Mouse (Mus musculus) midbrain, embryonic 16.5 days (tissue): ENCODE measurements around the gene Msln. TPM values are rescaled to one million over a fixed set of nuclear protein-coding genes. Genes with fewer than 3 reads are reported as not detected.

Source experiments
- ATAC-seq: fragments of 200-750 bp; cut with Nextera tagmentation; 2 replicates; pipeline ENCODE4 v1.8.0; 2017; ENCODE audit warnings: moderate TSS enrichment
- H3K27ac ChIP-seq: fragments of 300-500 bp; sonication (generic); 2 replicates; pipeline ENCODE4 v1.5.1; 2014; ENCODE audit warnings: mild to moderate bottlenecking, low read length, mixed read lengths
- H3K27me3 ChIP-seq: fragments of 300-500 bp; sonication (generic); 2 replicates; pipeline ENCODE4 v1.6.1; 2014; ENCODE audit warnings: low read depth, low read length, mixed read lengths; ENCODE audit not compliant: control insufficient read depth, insufficient read depth
- H3K36me3 ChIP-seq: fragments of 300-500 bp; sonication (generic); 2 replicates; pipeline ENCODE4 v1.6.1; 2014; ENCODE audit warnings: mild to moderate bottlenecking, low read length, moderate library complexity, mixed read lengths; ENCODE audit not compliant: control insufficient read depth, insufficient read depth
- H3K4me1 ChIP-seq: fragments of 300-500 bp; sonication (generic); 2 replicates; pipeline ENCODE4 v1.6.1; 2014; ENCODE audit warnings: mild to moderate bottlenecking, low read length, mixed read lengths; ENCODE audit not compliant: control insufficient read depth, insufficient read depth
- H3K4me2 ChIP-seq: fragments of 300-500 bp; sonication (generic); 2 replicates; pipeline ENCODE4 v1.6.1; 2014; ENCODE audit warnings: mild to moderate bottlenecking, low read length, mixed read lengths
- H3K4me3 ChIP-seq: fragments of 300-500 bp; sonication (generic); 2 replicates; pipeline ENCODE4 v1.5.1; 2014; ENCODE audit warnings: low read depth, mild to moderate bottlenecking, low read length, moderate library complexity, mixed read lengths
- H3K9ac ChIP-seq: fragments of 300-500 bp; sonication (generic); 2 replicates; pipeline ENCODE4 v1.6.1; 2014; ENCODE audit warnings: low read depth, low read length, mixed read lengths
- H3K9me3 ChIP-seq: fragments of 300-500 bp; sonication (generic); replicated peaks from 2 replicates; pipeline ENCODE4 v1.6.1; 2014; ENCODE audit warnings: mild to moderate bottlenecking, low read length, mixed read lengths; ENCODE audit not compliant: control insufficient read depth, poor library complexity, severe bottlenecking
- WGBS: fragments of 180-500 bp; shearing (Covaris S2); extraction: QIAGEN DNeasy Blood & Tissue Kit; methylation state at CpG from one replicate; pipeline ENCODE4 v1.1.7; 2014; 5-methylcytosine and 5-hydroxymethylcytosine counted together
- microRNA-seq: library from miRNA; unstranded; fragments of <30 nt; microRNA quantifications from one replicate; pipeline ENCODE4, GENCODE M21; 2017
- polyA plus RNA-seq: library from polyadenylated mRNA; unstranded; fragments of >200 nt; fragmentation: Nextera tagmentation; extraction: Ambion mirVana; gene quantifications from 2 replicates; pipeline ENCODE4 v1.2.1, GENCODE M21; 2015

Gene Msln
- polyA plus RNA-seq, 1 experiment from 2014 or later, result 0.85 TPM

GRCm38 (mm10) chr17:25700863-25701496, 53.2 kb downstream of the Msln start:
- ATAC-seq, result no peak
- no peak overlapping the region for H3K4me2 ChIP-seq
- H3K27me3 ChIP-seq, result 0 out of 2 replicates have a peak, but pooled peaks cover 2% of the 10 kb centered on the region
- no peaks in the 10 kb centered on the region for H3K36me3 ChIP-seq
- WGBS, result 60% methylated on average over 9 of the region's 9 CpGs
- no peak overlapping the region for H3K9ac ChIP-seq
- no peak overlapping the region for H3K4me3 ChIP-seq
- H3K4me1 ChIP-seq, result no peaks in the 10 kb centered on the region
- no peak overlapping the region for H3K27ac ChIP-seq
- H3K9me3 ChIP-seq, result no peaks in the 10 kb centered on the region

Small RNAs within 50 kb of the gene (microRNA-seq; reads per million reads assigned to microRNA genes)
- not detected for gene Gm25083
- not detected for gene Mir6966

Other genes starting within 250 kb of the Msln start
- gene Sox8, start 183.7 kb downstream of the Msln start, polyA plus RNA-seq, result 10.1 and 16.2 TPM in 2 replicates
- gene Lmf1, start 175.3 kb downstream of the Msln start, polyA plus RNA-seq, result 20.4 and 20.6 TPM in 2 replicates
- 3.2 and 7.3 TPM in 2 replicates for gene Gng13, start 37.2 kb downstream of the Msln start, polyA plus RNA-seq
- gene Chtf18, start 27.0 kb downstream of the Msln start, polyA plus RNA-seq, result 4.7 and 5.4 TPM in 2 replicates
- 26.6 and 26.8 TPM in 2 replicates for gene Rpusd1, start 26.7 kb downstream of the Msln start, polyA plus RNA-seq
- not detected in 2 replicates for gene Mslnl, start 18.3 kb downstream of the Msln start, polyA plus RNA-seq
- gene Narfl, start 19.4 kb upstream of the Msln start, polyA plus RNA-seq, result 29.0 and 30.2 TPM in 2 replicates
- gene Haghl, start 31.3 kb upstream of the Msln start, polyA plus RNA-seq, result 147 and 165 TPM in 2 replicates
- 0.34 and 0.39 TPM in 2 replicates for gene Ccdc78, start 32.2 kb upstream of the Msln start, polyA plus RNA-seq
- gene Fam173a, start 38.5 kb upstream of the Msln start, polyA plus RNA-seq, result 91.8 and 96.9 TPM in 2 replicates
- 1.3 TPM in 1 of 2 replicates, not detected in the other for gene AC134908.4, start 41.3 kb upstream of the Msln start, polyA plus RNA-seq
- gene Metrn, start 42.8 kb upstream of the Msln start, polyA plus RNA-seq, result 33.1 and 37.1 TPM in 2 replicates
- 45.6 and 52.4 TPM in 2 replicates for gene Fbxl16, start 54.7 kb upstream of the Msln start, polyA plus RNA-seq
- 32.7 and 33.5 TPM in 2 replicates for gene Wdr24, start 69.2 kb upstream of the Msln start, polyA plus RNA-seq
- gene Jmjd8, start 74.5 kb upstream of the Msln start, polyA plus RNA-seq, result 52.0 and 60.4 TPM in 2 replicates
- 358 and 382 TPM in 2 replicates for gene Stub1, start 79.0 kb upstream of the Msln start, polyA plus RNA-seq
- 59.3 and 66.1 TPM in 2 replicates for gene Rhbdl1, start 82.9 kb upstream of the Msln start, polyA plus RNA-seq
- 11.8 and 14.5 TPM in 2 replicates for gene Gm20683, start 87.4 kb upstream of the Msln start, polyA plus RNA-seq
- 15.2 and 16.7 TPM in 2 replicates for gene Rhot2, start 90.5 kb upstream of the Msln start, polyA plus RNA-seq
- 18.5 and 21.6 TPM in 2 replicates for gene Wdr90, start 107.1 kb upstream of the Msln start, polyA plus RNA-seq
- gene Mcrip2, start 114.4 kb upstream of the Msln start, polyA plus RNA-seq, result 18.0 and 25.3 TPM in 2 replicates
- gene Mettl26, start 120.7 kb upstream of the Msln start, polyA plus RNA-seq, result 62.2 and 63.5 TPM in 2 replicates
- 0.45 and 0.52 TPM in 2 replicates for gene Wfikkn1, start 126.5 kb upstream of the Msln start, polyA plus RNA-seq
- 50.9 and 52.2 TPM in 2 replicates for gene Rab40c, start 165.3 kb upstream of the Msln start, polyA plus RNA-seq
- gene Pigq, start 190.6 kb upstream of the Msln start, polyA plus RNA-seq, result 71.3 and 85.3 TPM in 2 replicates
- gene Nhlrc4, start 190.6 kb upstream of the Msln start, polyA plus RNA-seq, result 0.16 and 0.78 TPM in 2 replicates
- 2.8 and 3.1 TPM in 2 replicates for gene A930017K11Rik, start 198.2 kb upstream of the Msln start, polyA plus RNA-seq
- 20.6 and 20.8 TPM in 2 replicates for gene Capn15, start 231.4 kb upstream of the Msln start, polyA plus RNA-seq